Mouse (Mus musculus): ENCODE data around the gene Alg12. TPM values are rescaled to one million over a fixed set of nuclear protein-coding genes. Genes with fewer than 3 reads are reported as not detected.

The Alg12 gene
- polyA plus RNA-seq, 1 experiment from 2014 or later, result 8.1 TPM

Other genes with a start within 250 kb of the Alg12 start
- gene Zdhhc25, start 219.0 kb downstream of the Alg12 start, polyA plus RNA-seq (2014; fragmentation: Nextera tagmentation; extraction: Ambion mirVana), result not detected in 2 replicates
- gene Brd1, start 85.1 kb downstream of the Alg12 start, polyA plus RNA-seq (2014; fragmentation: Nextera tagmentation; extraction: Ambion mirVana), result 26.2 and 30.5 TPM in 2 replicates
- gene Zbed4, start 67.7 kb downstream of the Alg12 start, polyA plus RNA-seq (2014; fragmentation: Nextera tagmentation; extraction: Ambion mirVana), result 16.7 and 25.7 TPM in 2 replicates
- 49.6 and 53.8 TPM in 2 replicates for gene Creld2, start 328 bp upstream of the Alg12 start, polyA plus RNA-seq (2014; fragmentation: Nextera tagmentation; extraction: Ambion mirVana)
- gene Pim3, start 42.9 kb upstream of the Alg12 start, polyA plus RNA-seq (2014; fragmentation: Nextera tagmentation; extraction: Ambion mirVana), result 49.1 and 53.2 TPM in 2 replicates
- not detected in 2 replicates for gene Ttll8, start 135.1 kb upstream of the Alg12 start, polyA plus RNA-seq (2014; fragmentation: Nextera tagmentation; extraction: Ambion mirVana)
- gene Mlc1, start 159.7 kb upstream of the Alg12 start, polyA plus RNA-seq (2014; fragmentation: Nextera tagmentation; extraction: Ambion mirVana), result 6.4 and 7.6 TPM in 2 replicates
- gene Mov10l1, start 163.6 kb upstream of the Alg12 start, polyA plus RNA-seq (2014; fragmentation: Nextera tagmentation; extraction: Ambion mirVana), result not detected in 2 replicates
- 6.6 and 7.9 TPM in 2 replicates for gene Panx2, start 240.4 kb upstream of the Alg12 start, polyA plus RNA-seq (2014; fragmentation: Nextera tagmentation; extraction: Ambion mirVana)

Measured in midbrain, embryonic 14.5 days (tissue).